Mouse (Mus musculus): Measurements from ENCODE around the gene Zcchc9. TPM values are rescaled to one million over a fixed set of nuclear protein-coding genes. Genes with fewer than 3 reads are reported as not detected.

Gene Zcchc9
- 21.1 and 25.8 TPM in 2 replicates for polyA plus RNA-seq (2015; fragmentation: Nextera tagmentation; extraction: Ambion mirVana)

DNA sequence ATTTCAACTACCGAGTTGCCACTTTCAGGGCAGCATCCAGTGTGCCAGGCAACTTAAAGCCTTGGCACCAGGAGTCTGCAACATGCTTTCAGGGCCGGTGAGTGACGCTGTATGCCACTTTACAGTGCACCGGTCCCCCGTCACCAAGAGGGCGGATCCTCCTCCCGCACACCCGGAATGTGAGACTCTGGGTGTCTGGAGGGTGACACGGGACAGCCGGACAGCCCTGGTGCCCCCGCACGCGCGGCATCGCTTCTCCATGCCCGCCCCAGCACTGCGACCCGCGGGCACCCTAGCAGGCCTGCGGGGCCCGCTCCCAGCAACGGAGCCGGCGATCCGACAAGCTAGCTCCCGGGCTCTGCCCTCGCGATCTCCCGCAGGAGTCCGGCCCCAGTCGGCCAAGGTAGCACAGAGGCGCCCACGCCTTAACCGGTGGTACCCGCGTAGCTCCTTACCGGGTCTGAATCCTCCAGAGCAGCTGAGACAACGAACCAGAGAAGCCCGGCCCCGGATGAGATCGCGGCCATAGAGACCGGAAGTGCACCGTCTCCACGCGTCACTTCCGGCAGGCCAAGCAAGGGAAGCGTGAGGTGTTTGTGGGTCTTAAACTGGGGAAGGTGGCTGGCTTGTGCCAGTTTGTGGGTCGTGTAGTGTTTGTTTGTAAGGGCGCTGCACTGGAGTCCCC lies at the start of gene Zcchc9:
Gene Zcchc9 (minus strand): TSS at position 551 of the 685 bp plus-strand sequence.
- under 1% methylated on average over 49 of the region's 50 CpGs for WGBS
- H3K9ac ChIP-seq (ENCODE audit: low read depth, low read length): peak within 1 kb of the TSS; percentile 99
- H3K9me3 ChIP-seq (ENCODE audit: control insufficient read depth): no peaks in the 10 kb centered on the region
- H3K4me2 ChIP-seq (replicated peaks; ENCODE audit: low read depth): peak within 1 kb of the TSS; percentile 76
- peak; percentile 97 for ATAC-seq
- no peaks in the 10 kb centered on the region for H3K4me1 ChIP-seq (replicated peaks; ENCODE audit: control insufficient read depth, insufficient read depth, low read length)
- H3K36me3 ChIP-seq (ENCODE audit: control insufficient read depth, insufficient read depth): peaks cover 14% of the 10 kb centered on the region; the same call in 1 of the 2 replicates
- peak; percentile 66 for TF ChIP-seq CTCF (IDR thresholded peaks at IDR 0.05; ENCODE audit: low read depth)
- peak within 1 kb of the TSS; percentile 99 for H3K4me3 ChIP-seq (ENCODE audit: low read depth, low read length)
- H3K27ac ChIP-seq (ENCODE audit: low read depth, low read length): peak within 1 kb of the TSS; percentile 99
- H3K27me3 ChIP-seq (replicated peaks; ENCODE audit: control insufficient read depth, insufficient read depth, low read length): no peaks in the 10 kb centered on the region

DNA sequence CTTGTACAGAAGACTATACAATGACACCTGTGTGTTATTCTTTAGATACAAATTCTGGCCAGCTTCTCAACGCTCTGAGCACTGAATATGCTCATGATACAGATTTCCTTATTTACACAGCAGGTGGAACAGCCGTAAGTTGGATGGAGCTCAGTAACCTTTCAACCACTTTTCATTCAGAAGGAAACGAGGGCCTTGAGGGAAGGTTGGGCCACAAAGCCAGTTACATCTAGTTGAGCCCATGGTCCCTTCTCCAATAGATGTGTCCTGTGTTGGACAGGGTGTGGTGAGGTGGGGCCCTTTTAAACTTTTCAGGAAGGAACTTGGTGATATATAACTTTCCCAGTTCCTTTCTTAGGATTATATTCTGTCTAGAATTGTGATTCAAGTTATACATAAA lies 46.9 kb upstream of the Zcchc9 start:
- Histone ChIP-seq H3K4me2 (replicated peaks; ENCODE audit: low read depth) (no peak overlapping the region), H3K9ac (ENCODE audit: low read depth, low read length) (no peak overlapping the region), H3K4me1 (replicated peaks; ENCODE audit: control insufficient read depth, insufficient read depth, low read length) (no peaks in the 10 kb centered on the region), H3K4me3 (ENCODE audit: low read depth, low read length) (no peak overlapping the region), H3K27me3 (replicated peaks; ENCODE audit: control insufficient read depth, insufficient read depth, low read length) (no peaks in the 10 kb centered on the region), H3K9me3 (ENCODE audit: control insufficient read depth) (no peaks in the 10 kb centered on the region), H3K27ac (ENCODE audit: low read depth, low read length) (no peak overlapping the region), H3K36me3 (ENCODE audit: control insufficient read depth, insufficient read depth) (no peaks in the 10 kb centered on the region)
- WGBS: 49% methylated on average over 3 of the region's 3 CpGs
- TF ChIP-seq CTCF (IDR thresholded peaks at IDR 0.05; ENCODE audit: low read depth): no peak
- no peak for ATAC-seq

DNA sequence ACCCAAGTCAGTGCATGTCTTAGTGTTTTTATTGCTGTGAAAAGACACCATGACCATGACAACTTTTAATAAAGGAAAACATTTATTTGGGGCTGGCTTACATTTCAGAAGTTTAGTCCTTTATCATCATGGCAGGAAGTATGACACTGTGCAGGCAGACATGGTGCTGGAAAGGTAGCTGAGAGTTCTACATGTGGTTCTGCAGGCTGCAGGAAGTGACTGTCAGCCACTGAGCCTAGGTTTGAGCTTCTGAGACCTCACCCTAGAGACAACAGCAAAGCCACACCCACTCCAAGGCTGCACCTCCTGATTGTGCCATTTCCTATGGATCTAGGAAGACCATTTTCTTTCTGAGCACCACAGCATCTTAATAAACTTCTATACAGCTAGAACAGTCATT lies 20.4 kb upstream of the Zcchc9 start:
- no peak for ATAC-seq

DNA sequence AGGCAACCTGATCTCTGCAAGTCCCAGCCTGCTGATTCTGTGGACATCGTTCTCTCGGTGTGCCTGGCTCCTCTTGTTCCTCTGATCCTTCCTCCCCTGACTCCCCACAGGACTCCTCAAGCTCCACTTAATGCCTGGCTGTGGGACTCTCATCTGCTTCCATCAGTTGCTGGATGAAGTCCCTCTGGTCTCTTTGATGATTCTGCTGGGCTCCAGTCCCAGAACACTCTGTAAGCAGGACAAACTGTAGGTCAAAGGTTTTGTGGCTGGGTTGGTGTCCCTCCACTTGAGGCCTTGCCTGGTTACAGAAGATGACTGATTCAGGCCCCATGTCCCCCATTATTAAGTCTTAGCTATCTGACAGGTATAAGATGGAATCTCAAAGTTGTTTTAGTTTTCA lies 18.6 kb upstream of the Zcchc9 start:
- Histone ChIP-seq H3K36me3 (ENCODE audit: control insufficient read depth, insufficient read depth) (no peaks in the 10 kb centered on the region), H3K9ac (ENCODE audit: low read depth, low read length) (no peak overlapping the region), H3K4me2 (replicated peaks; ENCODE audit: low read depth) (no peak overlapping the region), H3K27me3 (replicated peaks; ENCODE audit: control insufficient read depth, insufficient read depth, low read length) (no peaks in the 10 kb centered on the region), H3K9me3 (ENCODE audit: control insufficient read depth) (no peaks in the 10 kb centered on the region), H3K27ac (ENCODE audit: low read depth, low read length) (no peak overlapping the region), H3K4me1 (replicated peaks; ENCODE audit: control insufficient read depth, insufficient read depth, low read length) (no peaks in the 10 kb centered on the region), H3K4me3 (ENCODE audit: low read depth, low read length) (no peak overlapping the region)
- TF ChIP-seq CTCF (IDR thresholded peaks at IDR 0.05; ENCODE audit: low read depth): no peak
- 90% methylated on average over 2 of the region's 2 CpGs for WGBS
- ATAC-seq: no peak

More for the DNA sequence above, 20.4 kb upstream of the Zcchc9 start:
- Histone ChIP-seq H3K27ac (ENCODE audit: low read depth, low read length) (no peak overlapping the region), H3K4me2 (replicated peaks; ENCODE audit: low read depth) (no peak overlapping the region), H3K36me3 (ENCODE audit: control insufficient read depth, insufficient read depth) (no peaks in the 10 kb centered on the region), H3K27me3 (replicated peaks; ENCODE audit: control insufficient read depth, insufficient read depth, low read length) (no peaks in the 10 kb centered on the region), H3K9ac (ENCODE audit: low read depth, low read length) (no peak overlapping the region), H3K4me1 (replicated peaks; ENCODE audit: control insufficient read depth, insufficient read depth, low read length) (no peaks in the 10 kb centered on the region), H3K9me3 (ENCODE audit: control insufficient read depth) (no peaks in the 10 kb centered on the region), H3K4me3 (ENCODE audit: low read depth, low read length) (no peak overlapping the region)
- no peak for TF ChIP-seq CTCF (IDR thresholded peaks at IDR 0.05; ENCODE audit: low read depth)

DNA sequence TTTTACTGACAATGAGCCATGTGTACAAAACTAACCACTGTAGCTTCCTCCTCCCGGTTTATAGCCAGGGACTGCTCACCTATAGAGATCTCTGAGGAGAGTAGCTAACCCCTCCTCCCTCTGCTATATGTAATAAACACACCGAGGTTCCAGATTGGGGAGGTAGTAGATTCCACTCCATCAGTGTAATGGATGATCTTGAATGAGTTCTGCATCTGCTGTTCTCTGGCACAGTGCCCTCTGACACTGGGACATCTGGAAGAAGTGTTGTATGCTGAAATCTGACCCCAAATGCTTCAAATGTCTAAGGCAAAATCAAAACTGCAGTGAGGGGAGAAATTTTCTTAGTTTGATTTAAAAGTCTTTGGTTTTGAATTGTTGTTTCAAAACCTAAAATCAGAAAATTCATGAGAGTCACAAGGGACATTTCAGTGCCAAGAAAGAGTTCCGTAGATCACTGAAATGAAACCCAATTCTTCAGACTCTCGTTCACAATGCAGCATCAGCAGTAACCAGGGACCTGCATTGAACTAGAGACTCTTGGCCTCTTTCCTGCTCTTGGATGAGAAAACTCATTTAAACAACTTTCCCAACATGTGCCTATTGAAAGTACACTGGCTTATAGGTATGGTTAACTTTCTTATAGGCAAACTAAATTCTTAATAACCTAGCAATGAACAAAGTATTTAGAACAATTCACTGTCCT lies 17.5 kb upstream of the Zcchc9 start:
- 56% methylated on average over 4 of the region's 4 CpGs for WGBS
- H3K9me3 ChIP-seq (ENCODE audit: control insufficient read depth): no peaks in the 10 kb centered on the region
- no peak for ATAC-seq
- H3K4me1 ChIP-seq (replicated peaks; ENCODE audit: control insufficient read depth, insufficient read depth, low read length): no peaks in the 10 kb centered on the region
- TF ChIP-seq CTCF (IDR thresholded peaks at IDR 0.05; ENCODE audit: low read depth): no peak
- no peak overlapping the region for H3K4me2 ChIP-seq (replicated peaks; ENCODE audit: low read depth)
- no peak overlapping the region for H3K9ac ChIP-seq (ENCODE audit: low read depth, low read length)
- no peaks in the 10 kb centered on the region for H3K36me3 ChIP-seq (ENCODE audit: control insufficient read depth, insufficient read depth)
- no peak overlapping the region for H3K4me3 ChIP-seq (ENCODE audit: low read depth, low read length)
- no peak overlapping the region for H3K27ac ChIP-seq (ENCODE audit: low read depth, low read length)
- H3K27me3 ChIP-seq (replicated peaks; ENCODE audit: control insufficient read depth, insufficient read depth, low read length): no peaks in the 10 kb centered on the region

DNA sequence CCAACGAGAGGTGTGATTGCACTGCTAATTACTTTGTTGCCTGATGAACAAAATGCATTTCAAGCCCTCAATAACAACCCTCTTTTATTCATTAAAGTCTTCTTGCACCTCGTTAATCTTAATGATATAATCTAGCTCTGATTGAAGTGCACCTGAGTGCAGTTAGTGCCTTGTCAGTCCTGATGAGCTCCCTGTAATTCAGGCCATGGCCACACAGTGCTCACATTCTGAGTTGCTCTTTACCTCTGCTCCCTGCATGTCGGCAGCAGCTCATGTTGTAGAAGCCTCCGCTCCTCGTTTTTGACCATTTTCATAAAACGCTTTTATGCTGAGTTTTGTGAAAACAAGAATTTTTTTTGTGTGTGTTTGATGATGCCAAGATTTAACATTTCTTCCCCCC lies 16.2 kb upstream of the Zcchc9 start:
- no peaks in the 10 kb centered on the region for H3K27me3 ChIP-seq (replicated peaks; ENCODE audit: control insufficient read depth, insufficient read depth, low read length)
- TF ChIP-seq CTCF (IDR thresholded peaks at IDR 0.05; ENCODE audit: low read depth): no peak
- H3K4me3 ChIP-seq (ENCODE audit: low read depth, low read length): no peak overlapping the region
- H3K9me3 ChIP-seq (ENCODE audit: control insufficient read depth): no peaks in the 10 kb centered on the region
- H3K4me1 ChIP-seq (replicated peaks; ENCODE audit: control insufficient read depth, insufficient read depth, low read length): no peaks in the 10 kb centered on the region
- H3K4me2 ChIP-seq (replicated peaks; ENCODE audit: low read depth): no peak overlapping the region
- H3K27ac ChIP-seq (ENCODE audit: low read depth, low read length): no peak overlapping the region
- H3K36me3 ChIP-seq (ENCODE audit: control insufficient read depth, insufficient read depth): no peaks in the 10 kb centered on the region
- ATAC-seq: no peak
- 72% methylated on average over 6 of the region's 6 CpGs for WGBS
- H3K9ac ChIP-seq (ENCODE audit: low read depth, low read length): no peak overlapping the region
